Mouse (Mus musculus): ENCODE measurements around the gene Vcl.

DNA sequence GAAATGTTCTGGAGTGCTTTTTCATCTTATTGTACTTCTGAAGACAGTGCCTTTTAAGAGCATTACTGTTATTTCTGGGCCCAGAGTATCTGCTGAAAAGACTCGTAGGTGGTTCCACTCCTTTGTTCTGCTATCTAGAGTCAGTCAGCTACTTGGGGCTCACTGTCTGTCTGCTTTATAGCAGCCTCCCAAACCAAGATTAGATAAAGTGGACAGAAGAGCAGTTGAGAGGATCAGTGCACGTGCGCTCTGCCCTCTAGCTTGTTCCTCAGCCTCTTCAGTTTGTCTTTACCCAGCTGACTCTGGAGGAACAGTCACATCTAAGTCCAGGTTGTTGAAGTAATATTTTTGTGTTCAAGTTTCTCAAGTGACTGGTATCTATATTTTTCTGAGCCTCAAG, 144.8 kb downstream of the Vcl start:
- TF ChIP-seq FLI1 (IDR thresholded peaks at IDR 0.05; ENCODE audit: low read length) (no peak), GATA1 (IDR thresholded peaks at IDR 0.05; ENCODE audit: borderline replicate concordance, low read length) (no peak)
